Mouse (Mus musculus) olfactory bulb, adult 2 months (tissue): Measurements from ENCODE around the gene Gm20431. TPM values are rescaled to one million over a fixed set of nuclear protein-coding genes. Genes with fewer than 3 reads are reported as not detected.

ENCODE experiments used
- H3K27ac ChIP-seq: fragments of 200-500 bp; 2 replicates; pipeline ENCODE4 v1.5.1; 2012; ENCODE audit warnings: low read depth, low read length; ENCODE audit not compliant: insufficient read depth
- H3K4me1 ChIP-seq: fragments of 200-500 bp; 2 replicates; pipeline ENCODE4 v1.6.1; 2012; ENCODE audit warnings: low read length; ENCODE audit not compliant: control insufficient read depth, insufficient read depth
- H3K4me3 ChIP-seq: fragments of 200-500 bp; 2 replicates; pipeline ENCODE4 v1.5.1; 2012; ENCODE audit warnings: mild to moderate bottlenecking, low read depth, low read length, moderate library complexity; ENCODE audit not compliant: insufficient read depth
- CTCF ChIP-seq: fragments of 200-500 bp; IDR thresholded peaks from 2 replicates; pipeline ENCODE4 v1.5.1; 2012; ENCODE audit warnings: low read depth, mild to moderate bottlenecking, low read length, moderate library complexity; ENCODE audit not compliant: insufficient read depth
- POLR2A ChIP-seq: fragments of 200-500 bp; IDR thresholded peaks from 2 replicates; pipeline ENCODE4 v1.6.1; 2012; ENCODE audit warnings: mild to moderate bottlenecking, low read depth, low read length, moderate library complexity; ENCODE audit not compliant: insufficient read depth
- WGBS: fragments of 180-500 bp; shearing (Covaris S2); methylation state at CpG from one replicate; pipeline ENCODE4 v1.1.7; 2018; 5-methylcytosine and 5-hydroxymethylcytosine counted together
- polyA plus RNA-seq: library from polyadenylated mRNA; stranded (reverse); fragments of >200 nt; gene quantifications from 2 replicates; pipeline ENCODE4 v1.2.4, GENCODE M21; 2012; ENCODE audit warnings: low replicate concordance; ENCODE audit not compliant: missing spikeins, insufficient read depth, insufficient read length

Gene Gm20431
- polyA plus RNA-seq, 1 experiment: not detected

DNA sequence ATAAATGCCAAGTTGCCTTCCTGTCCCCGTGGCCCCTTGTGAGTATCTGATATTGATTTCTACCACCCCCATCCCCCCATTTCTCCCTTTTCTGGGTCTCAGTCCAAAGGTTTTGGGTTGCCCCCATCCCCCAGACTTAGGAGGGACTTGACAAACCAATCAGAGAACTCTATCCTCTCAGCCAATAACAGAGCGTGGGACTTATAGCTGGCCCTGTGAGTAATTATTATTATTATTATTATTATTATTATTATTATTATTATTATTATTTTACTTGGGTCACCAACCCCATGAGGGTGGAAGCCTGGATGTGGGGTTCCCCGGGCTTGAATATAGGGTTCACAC lies 96.0 kb downstream of the Gm20431 start:
- Histone ChIP-seq H3K27ac (no peak overlapping the region), H3K4me1 (peaks cover 15% of the 10 kb centered on the region), H3K4me3 (no peak overlapping the region)
- 75% methylated on average over 3 of the region's 3 CpGs for WGBS
- TF ChIP-seq POLR2A: no peak
- no peak for TF ChIP-seq CTCF

- TF ChIP-seq CTCF (no peak), POLR2A (no peak)
- Histone ChIP-seq H3K4me3 (no peak overlapping the region), H3K27ac (no peak overlapping the region), H3K4me1 (peaks cover 10% of the 10 kb centered on the region)
- WGBS: 91% methylated on average over 13 of the region's 13 CpGs
Measured at GRCm38 (mm10) chr2:167564551-167565311, 96.6 kb downstream of the Gm20431 start.

DNA sequence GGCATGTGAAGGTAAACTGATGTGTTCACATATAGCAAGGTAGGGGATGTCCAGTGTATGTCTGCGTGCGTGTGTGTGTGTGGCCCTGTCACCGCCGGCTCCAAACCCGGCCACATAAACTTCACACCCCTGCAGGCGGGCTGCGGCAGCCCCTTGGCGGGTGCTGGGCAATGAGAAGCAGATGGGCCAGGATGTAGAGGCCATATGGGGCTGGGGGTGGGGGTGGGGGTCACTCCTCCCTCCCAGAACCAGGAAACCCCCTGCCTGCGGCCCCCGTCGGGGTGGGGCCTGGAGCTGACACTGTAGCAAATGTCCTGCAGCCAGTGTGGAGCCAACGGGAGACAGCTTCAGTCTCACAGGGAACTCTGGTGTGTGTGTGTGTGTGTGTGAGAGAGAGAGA lies 97.6 kb downstream of the Gm20431 start:
- TF ChIP-seq CTCF (no peak), POLR2A (no peak)
- peaks cover 15% of the 10 kb centered on the region for H3K4me1 ChIP-seq

GRCm38 (mm10) chr2:167563035-167563434 lies 98.3 kb downstream of the Gm20431 start:
- H3K4me3 ChIP-seq: no peak overlapping the region
- TF ChIP-seq CTCF: no peak
- TF ChIP-seq POLR2A: no peak
- no peak overlapping the region for H3K27ac ChIP-seq
- 90% methylated on average over 5 of the region's 5 CpGs for WGBS
- H3K4me1 ChIP-seq: peaks cover 15% of the 10 kb centered on the region

More for the DNA sequence above, 97.6 kb downstream of the Gm20431 start:
- 74% methylated on average over 12 of the region's 12 CpGs for WGBS
- no peak overlapping the region for H3K27ac ChIP-seq
- H3K4me3 ChIP-seq: no peak overlapping the region

DNA sequence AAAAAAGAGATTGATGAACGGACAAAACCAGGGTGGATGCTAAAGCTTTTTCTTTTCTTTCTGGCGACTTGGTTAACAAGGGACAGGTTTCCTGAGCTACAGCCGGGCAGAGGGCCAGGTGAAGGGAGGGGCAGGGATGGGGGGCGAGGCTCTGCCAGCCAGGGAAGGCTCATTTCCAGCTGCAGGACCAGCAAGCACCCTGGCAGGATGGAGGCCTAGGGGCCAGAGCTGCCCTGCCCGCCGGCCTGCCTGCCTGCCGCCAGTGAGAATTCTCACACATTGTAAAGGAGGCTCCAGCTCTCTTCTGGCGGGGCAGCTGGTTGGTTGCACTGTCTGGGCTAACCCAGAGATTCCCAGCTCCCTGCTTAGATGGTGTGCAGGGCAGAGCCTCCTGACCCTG lies 99.2 kb downstream of the Gm20431 start:
- H3K4me1 ChIP-seq: peaks cover 15% of the 10 kb centered on the region
- no peak overlapping the region for H3K27ac ChIP-seq
- H3K4me3 ChIP-seq: no peak overlapping the region
- TF ChIP-seq CTCF (no peak), POLR2A (no peak)
- WGBS: 50% methylated on average over 8 of the region's 8 CpGs

DNA sequence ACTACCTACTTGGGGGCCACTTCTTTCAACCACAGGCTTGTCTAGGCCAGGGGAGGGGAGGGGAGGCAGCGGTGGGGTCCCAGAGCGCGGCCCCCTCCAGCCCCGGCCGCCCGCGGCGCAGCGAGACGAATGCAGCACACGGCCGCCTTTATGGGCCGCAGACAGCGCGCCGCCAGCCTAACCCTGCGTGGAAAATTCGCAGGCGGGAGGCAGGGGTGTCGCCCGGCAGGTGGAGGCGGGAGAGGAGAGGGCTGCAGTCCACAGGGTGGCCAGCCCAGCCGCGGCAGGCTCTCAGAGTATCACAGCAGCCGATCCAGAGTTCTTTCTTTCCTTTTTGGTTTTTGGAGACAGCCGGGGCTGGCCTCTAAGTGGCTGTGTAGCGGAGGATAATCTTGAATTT lies 101.9 kb downstream of the Gm20431 start:
- Histone ChIP-seq H3K27ac (no peak overlapping the region), H3K4me1 (peaks cover 10% of the 10 kb centered on the region), H3K4me3 (no peak overlapping the region)
- no peak for TF ChIP-seq CTCF
- TF ChIP-seq POLR2A: no peak
- 18% methylated on average over 27 of the region's 27 CpGs for WGBS

Other genes starting within 250 kb of the Gm20431 start
- gene Slc9a8, start 239.8 kb downstream of the Gm20431 start, polyA plus RNA-seq: not detected in 2 replicates
- gene Rnf114, start 168.9 kb downstream of the Gm20431 start, polyA plus RNA-seq: not detected in 2 replicates
- not detected in 2 replicates for gene Spata2, start 168.6 kb downstream of the Gm20431 start, polyA plus RNA-seq
- not detected in 2 replicates for gene Snai1, start 123.3 kb downstream of the Gm20431 start, polyA plus RNA-seq
- gene Ube2v1, start 29.4 kb downstream of the Gm20431 start, polyA plus RNA-seq: not detected in 2 replicates
- gene Cebpb, start 27.4 kb upstream of the Gm20431 start, polyA plus RNA-seq: not detected in 2 replicates
- gene Tmem189, start 28.3 kb upstream of the Gm20431 start, polyA plus RNA-seq: 167 TPM in 1 of 2 replicates, not detected in the other